Mouse (Mus musculus): ENCODE results near the gene Zbtb12.
"Not testable (repeated sequence)": the region's sequence is repeated elsewhere in the genome, so short reads cannot be mapped to it uniquely, and the experiment has no call there.

The Zbtb12 gene

GRCm38 (mm10) chr17:34901948-34902347 is 22.7 kb downstream of the Zbtb12 start:
- not testable (repeated sequence) for DNase-seq (ENCODE audit: low read depth, low spot score)

GRCm38 (mm10) chr17:34902895-34903294 is 23.6 kb downstream of the Zbtb12 start:
- no peak for DNase-seq (ENCODE audit: low read depth, low spot score)

- no peak for DNase-seq (ENCODE audit: low read depth, low spot score)
Observed at GRCm38 (mm10) chr17:34910982-34911381, 31.7 kb downstream of the Zbtb12 start.

GRCm38 (mm10) chr17:34911945-34912351 is 32.7 kb downstream of the Zbtb12 start:
- peak; percentile 64 for DNase-seq (ENCODE audit: low read depth, low spot score)

GRCm38 (mm10) chr17:34913930-34914665 is 34.8 kb downstream of the Zbtb12 start, which contains the start of gene Slc44a4:
Gene Slc44a4, plus strand, starts transcription at chr17:34914466.
- DNase-seq (ENCODE audit: low read depth, low spot score) = no peak

GRCm38 (mm10) chr17:34915410-34915831 is 36.1 kb downstream of the Zbtb12 start:
- DNase-seq (ENCODE audit: low read depth, low spot score) = no peak

GRCm38 (mm10) chr17:34916316-34916715 is 37.0 kb downstream of the Zbtb12 start:
- no peak for DNase-seq (ENCODE audit: low read depth, low spot score)

- DNase-seq (ENCODE audit: low read depth, low spot score) = no peak
Observed at GRCm38 (mm10) chr17:34917188-34917587, 37.9 kb downstream of the Zbtb12 start.

- DNase-seq (ENCODE audit: low read depth, low spot score) = no peak
Observed at GRCm38 (mm10) chr17:34922939-34923338, 43.7 kb downstream of the Zbtb12 start.

- DNase-seq (ENCODE audit: low read depth, low spot score) = no peak
Observed at GRCm38 (mm10) chr17:34924258-34924657, 45.0 kb downstream of the Zbtb12 start.

- DNase-seq (ENCODE audit: low read depth, low spot score) = no peak
Observed at GRCm38 (mm10) chr17:34927306-34928019, 48.2 kb downstream of the Zbtb12 start.

- no peak for DNase-seq (ENCODE audit: low read depth, low spot score)
Observed at GRCm38 (mm10) chr17:34928841-34929240, 49.6 kb downstream of the Zbtb12 start.

GRCm38 (mm10) chr17:34931061-34931734 is 51.9 kb downstream of the Zbtb12 start, which contains the start of gene Neu1:
Gene Neu1, plus strand, starts transcription at chr17:34931253.
- peak; percentile 97 for DNase-seq (ENCODE audit: low read depth, low spot score)

GRCm38 (mm10) chr17:34931735-34932098 is 52.4 kb downstream of the Zbtb12 start:
- no peak for DNase-seq (ENCODE audit: low read depth, low spot score)

GRCm38 (mm10) chr17:34932287-34932686 is 53.0 kb downstream of the Zbtb12 start:
- no peak for DNase-seq (ENCODE audit: low read depth, low spot score)

GRCm38 (mm10) chr17:34934031-34934430 is 54.7 kb downstream of the Zbtb12 start:
- DNase-seq (ENCODE audit: low read depth, low spot score) = no peak

- DNase-seq (ENCODE audit: low read depth, low spot score) = no peak
Observed at GRCm38 (mm10) chr17:34934830-34935229, 55.5 kb downstream of the Zbtb12 start.

GRCm38 (mm10) chr17:34937960-34938505 is 58.8 kb downstream of the Zbtb12 start:
- DNase-seq (ENCODE audit: low read depth, low spot score) = no peak

- DNase-seq (ENCODE audit: low read depth, low spot score) = no peak
Observed at GRCm38 (mm10) chr17:34941344-34942041, 62.2 kb downstream of the Zbtb12 start.

- no peak for DNase-seq (ENCODE audit: low read depth, low spot score)
Observed at GRCm38 (mm10) chr17:34943128-34943815, 64.0 kb downstream of the Zbtb12 start.

- no peak for DNase-seq (ENCODE audit: low read depth, low spot score)
Observed at GRCm38 (mm10) chr17:34944362-34944761, 65.1 kb downstream of the Zbtb12 start.

Data from skeletal muscle tissue, adult 2 months (tissue).